Mouse (Mus musculus) regulatory T cell (primary cell): ENCODE results near the gene Olfr1440.

ENCODE experiments used
- in situ Hi-C: fragments of 300-600 bp; cut with MboI, MseI; formaldehyde crosslinking; loops from one replicate; pipeline ENCODE4 v1.15.1; 2025; ENCODE audit warnings: high pct_unique_total_duplicates

Olfr1440 gene

GRCm38 (mm10) chr19:12386979-12387378 lies at the start of gene Olfr1440:
Gene Olfr1440, plus strand, starts transcription at chr19:12387279.
- in situ Hi-C loops: loop anchor here (25.0 kb wide), 1 partner anchor 1025 kb away; the partner anchor contains the start of gene Olfr1469

GRCm38 (mm10) chr19:12373004-12373403 lies 14.1 kb upstream of the Olfr1440 start:
- in situ Hi-C loops: no loop called here

- in situ Hi-C loops: loop anchor here (25.0 kb wide), 1 partner anchor 1038 kb away; the partner anchor contains the start of gene Olfr1469
These were observed 12.5 kb upstream of the Olfr1440 start for GRCm38 (mm10) chr19:12374465-12375025.

GRCm38 (mm10) chr19:12413737-12414136 lies 26.7 kb downstream of the Olfr1440 start:
- in situ Hi-C loops: loop anchor here (10.0 kb wide), 1 partner anchor 279 kb away; no protein-coding TSS in a partner anchor

- in situ Hi-C loops: loop anchor here (10.0 kb wide), 1 partner anchor 283 kb away; no protein-coding TSS in a partner anchor
These were observed 30.3 kb downstream of the Olfr1440 start, which contains the start of gene Olfr1441 for GRCm38 (mm10) chr19:12417361-12417760. Gene Olfr1441, plus strand, starts transcription at chr19:12417433.

- in situ Hi-C loops: loop anchor here (10.0 kb wide), 1 partner anchor 284 kb away; no protein-coding TSS in a partner anchor
These were observed 31.2 kb downstream of the Olfr1440 start for GRCm38 (mm10) chr19:12418312-12418711.

- in situ Hi-C loops: no loop called here
These were observed 33.5 kb downstream of the Olfr1440 start for GRCm38 (mm10) chr19:12420555-12420954.

GRCm38 (mm10) chr19:12421680-12422079 lies 34.6 kb downstream of the Olfr1440 start:
- in situ Hi-C loops: no loop called here

GRCm38 (mm10) chr19:12427101-12427500 lies 40.0 kb downstream of the Olfr1440 start:
- in situ Hi-C loops: no loop called here

- in situ Hi-C loops: no loop called here
These were observed 40.5 kb downstream of the Olfr1440 start, which contains the start of gene Pfpl for GRCm38 (mm10) chr19:12427605-12428004. Gene Pfpl, plus strand, starts transcription at chr19:12427905.

GRCm38 (mm10) chr19:12433033-12433432 lies 46.0 kb downstream of the Olfr1440 start:
- in situ Hi-C loops: loop anchor here (5.0 kb wide), 1 partner anchor 69 kb away; the partner anchor contains the start of gene Dtx4

GRCm38 (mm10) chr19:12435011-12435416 lies 47.9 kb downstream of the Olfr1440 start:
- in situ Hi-C loops: no loop called here

- in situ Hi-C loops: no loop called here
These were observed 48.9 kb downstream of the Olfr1440 start for GRCm38 (mm10) chr19:12435750-12436524.

GRCm38 (mm10) chr19:12439581-12439980 lies 52.5 kb downstream of the Olfr1440 start:
- in situ Hi-C loops: no loop called here

- in situ Hi-C loops: no loop called here
These were observed 53.1 kb downstream of the Olfr1440 start for GRCm38 (mm10) chr19:12440103-12440725.

GRCm38 (mm10) chr19:12442560-12442959 lies 55.5 kb downstream of the Olfr1440 start:
- in situ Hi-C loops: no loop called here

GRCm38 (mm10) chr19:12445014-12445413 lies 57.9 kb downstream of the Olfr1440 start:
- in situ Hi-C loops: no loop called here
